Mouse (Mus musculus) C2C12 (cell line): ENCODE results near the gene Hdgfl2.

Source experiments
- CTCF ChIP-seq: IDR thresholded peaks from one replicate; pipeline ENCODE4 v1.5.1; 2011; ENCODE audit not compliant: control insufficient read depth, insufficient read depth, insufficient read length
- MYOG ChIP-seq: IDR thresholded peaks from one replicate; pipeline ENCODE4 v1.6.1; 2011; ENCODE audit not compliant: control insufficient read depth, insufficient read length; ENCODE audit errors: extremely low read depth
- USF1 ChIP-seq: IDR thresholded peaks from one replicate; pipeline ENCODE4 v1.6.1; 2011; ENCODE audit warnings: low read depth, mild to moderate bottlenecking, control low read depth, moderate library complexity

DNA sequence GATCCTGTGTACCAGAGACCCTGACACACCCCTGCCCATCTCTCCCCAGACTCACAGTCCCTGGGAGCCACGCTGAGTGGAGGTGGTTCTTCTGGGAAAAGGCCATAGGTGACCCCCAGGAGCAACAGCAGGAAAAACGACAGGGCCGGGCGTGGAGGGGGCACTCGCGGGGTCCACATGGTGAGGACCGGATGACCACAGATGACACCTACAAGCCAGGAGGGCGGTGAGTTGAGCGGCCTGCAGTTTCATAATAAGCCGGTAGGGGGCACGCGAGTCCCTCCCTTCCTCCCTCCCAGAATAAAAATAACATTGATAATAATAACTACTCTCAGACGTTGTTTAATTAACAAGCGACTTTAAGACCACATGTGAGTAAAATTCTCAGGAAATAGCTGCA, 53.2 kb downstream of the Hdgfl2 start:
- TF ChIP-seq CTCF (peak; percentile 81), USF1 (no peak), MYOG (no peak)
